Mouse (Mus musculus) kidney, adult 2 months (tissue): ENCODE measurements around the gene Adgrg1. TPM values are rescaled to one million over a fixed set of nuclear protein-coding genes. Genes with fewer than 3 reads are reported as not detected.
A peak's percentile ranks its signal among the peaks of the same experiment; 100 is the strongest.

ENCODE experiments used
- DNase-seq: peaks from one replicate; pipeline ENCODE4 v3.0.0; 2021
- H3K27ac ChIP-seq: fragments of 200-500 bp; 2 replicates; pipeline ENCODE4 v1.5.1; 2012; ENCODE audit warnings: low read depth, low read length, control low read depth, inconsistent platforms; ENCODE audit not compliant: insufficient read depth
- H3K27me3 ChIP-seq: fragments of 200-500 bp; replicated peaks from 2 replicates; pipeline ENCODE4 v1.6.1; 2012; ENCODE audit warnings: mild to moderate bottlenecking, moderate library complexity, low read length, inconsistent platforms; ENCODE audit not compliant: control insufficient read depth, insufficient read depth
- H3K36me3 ChIP-seq: fragments of 200-500 bp; 2 replicates; pipeline ENCODE4 v1.6.1; 2012; ENCODE audit warnings: mild to moderate bottlenecking, moderate library complexity, low read length, inconsistent platforms; ENCODE audit not compliant: control insufficient read depth, insufficient read depth
- H3K4me1 ChIP-seq: fragments of 200-500 bp; 2 replicates; pipeline ENCODE4 v1.6.1; 2011; ENCODE audit warnings: low read length; ENCODE audit not compliant: control insufficient read depth, insufficient read depth
- H3K4me3 ChIP-seq: fragments of 200-500 bp; 2 replicates; pipeline ENCODE4 v1.5.1; 2011; ENCODE audit warnings: mild to moderate bottlenecking, low read depth, low read length, control low read depth; ENCODE audit not compliant: insufficient read depth
- CTCF ChIP-seq: fragments of 200-500 bp; conservative IDR thresholded peaks from 2 replicates; pipeline ENCODE4 v1.5.1; 2011; ENCODE audit warnings: low read depth, mild to moderate bottlenecking, control low read depth, low read length, moderate library complexity, mixed read lengths; ENCODE audit not compliant: insufficient read depth, insufficient read length
- POLR2A ChIP-seq: fragments of 200-500 bp; IDR thresholded peaks from one replicate; pipeline ENCODE4 v1.6.1; 2011; ENCODE audit warnings: low read depth, low read length, control low read depth
- WGBS: fragments of 180-500 bp; shearing (Covaris S2); methylation state at CpG from one replicate; pipeline ENCODE4 v1.1.7; 2018; 5-methylcytosine and 5-hydroxymethylcytosine counted together
- polyA plus RNA-seq: library from polyadenylated mRNA; depleted of rRNA; stranded (reverse); fragments of >200 nt; gene quantifications from 2 replicates; pipeline ENCODE4 v1.2.3, GENCODE M21; 2012

Gene Adgrg1
- polyA plus RNA-seq, 1 experiment: 342 TPM

DNA sequence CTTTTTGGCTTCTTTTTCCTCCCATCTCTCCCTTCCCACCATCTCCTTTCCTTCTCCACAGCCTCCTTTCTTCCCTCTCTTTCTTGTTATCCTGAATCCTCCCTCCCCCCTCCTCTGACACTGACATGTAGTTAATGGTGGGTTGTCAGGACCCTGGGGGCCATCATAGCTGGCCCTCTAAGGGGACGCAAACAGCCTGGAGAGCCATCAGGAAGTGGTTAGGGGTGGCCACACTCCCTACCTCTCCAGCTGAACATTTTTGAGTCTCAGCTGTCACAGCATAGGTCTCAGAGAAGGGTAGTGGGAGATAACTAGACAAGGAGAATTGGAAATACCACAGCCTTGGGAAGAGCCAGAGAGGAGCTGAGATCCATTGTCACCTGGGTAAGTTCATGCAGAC lies 20.0 kb downstream of the Adgrg1 start:
- TF ChIP-seq POLR2A: no peak
- no peak for TF ChIP-seq CTCF
- DNase-seq: no peak
- Histone ChIP-seq H3K27ac (peak overlapping the region; percentile 49; the same call in 1 of the 2 replicates), H3K27me3 (no peaks in the 10 kb centered on the region), H3K4me3 (no peak overlapping the region), H3K4me1 (peaks cover 82% of the 10 kb centered on the region), H3K36me3 (no peaks in the 10 kb centered on the region)
- WGBS: 58% methylated on average over 1 of the region's 1 CpGs

DNA sequence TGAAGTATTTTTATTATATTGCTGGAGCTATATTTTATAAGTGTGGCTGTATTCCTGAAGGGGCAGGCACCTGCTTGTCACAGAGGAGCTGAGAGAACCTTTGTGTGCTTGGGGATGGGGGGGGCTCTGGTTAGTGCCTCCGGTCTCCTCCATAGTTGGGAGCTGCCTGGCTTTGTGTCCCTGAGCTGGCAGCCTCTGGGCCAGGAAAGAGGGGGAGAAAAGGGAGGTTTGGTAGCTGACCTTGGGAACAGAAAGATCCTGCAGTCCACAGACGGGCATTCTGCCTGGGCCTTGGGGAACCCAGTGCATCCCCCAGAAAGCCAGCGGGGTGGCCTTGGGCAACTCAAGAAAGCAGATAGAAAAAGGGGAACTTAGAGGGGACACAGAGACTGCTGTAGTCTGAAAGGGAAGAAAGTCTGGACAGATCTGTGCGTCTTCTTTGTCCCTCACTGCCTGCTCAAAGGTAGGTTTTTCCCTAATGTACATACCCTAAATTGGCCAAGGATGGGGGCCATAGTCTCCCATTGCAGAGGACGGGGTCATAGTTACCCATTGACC lies 20.9 kb downstream of the Adgrg1 start:
- WGBS: 39% methylated on average over 5 of the region's 5 CpGs
- Histone ChIP-seq H3K4me3 (no peak overlapping the region), H3K36me3 (no peaks in the 10 kb centered on the region), H3K4me1 (peaks cover 82% of the 10 kb centered on the region), H3K27me3 (no peaks in the 10 kb centered on the region), H3K27ac (peak overlapping the region; percentile 18; the same call in 1 of the 2 replicates)
- TF ChIP-seq POLR2A: no peak
- no peak for TF ChIP-seq CTCF
- no peak for DNase-seq

- no peak overlapping the region for H3K4me3 ChIP-seq
- H3K27ac ChIP-seq: peak overlapping the region; percentile 18; the same call in 1 of the 2 replicates
- 54% methylated on average over 12 of the region's 12 CpGs for WGBS
- no peak for DNase-seq
- H3K36me3 ChIP-seq: no peaks in the 10 kb centered on the region
- no peaks in the 10 kb centered on the region for H3K27me3 ChIP-seq
- TF ChIP-seq POLR2A (no peak), CTCF (no peak)
- H3K4me1 ChIP-seq: peaks cover 82% of the 10 kb centered on the region
Observed at GRCm38 (mm10) chr8:94996037-94996436, 21.5 kb downstream of the Adgrg1 start.

GRCm38 (mm10) chr8:94996899-94997856 lies 22.6 kb downstream of the Adgrg1 start:
- WGBS: 28% methylated on average over 6 of the region's 6 CpGs
- DNase-seq: peak; percentile 91
- Histone ChIP-seq H3K36me3 (no peaks in the 10 kb centered on the region), H3K27ac (peak overlapping the region; percentile 76), H3K27me3 (no peaks in the 10 kb centered on the region), H3K4me1 (peaks cover 75% of the 10 kb centered on the region), H3K4me3 (no peak overlapping the region)
- TF ChIP-seq CTCF: no peak
- TF ChIP-seq POLR2A: no peak

DNA sequence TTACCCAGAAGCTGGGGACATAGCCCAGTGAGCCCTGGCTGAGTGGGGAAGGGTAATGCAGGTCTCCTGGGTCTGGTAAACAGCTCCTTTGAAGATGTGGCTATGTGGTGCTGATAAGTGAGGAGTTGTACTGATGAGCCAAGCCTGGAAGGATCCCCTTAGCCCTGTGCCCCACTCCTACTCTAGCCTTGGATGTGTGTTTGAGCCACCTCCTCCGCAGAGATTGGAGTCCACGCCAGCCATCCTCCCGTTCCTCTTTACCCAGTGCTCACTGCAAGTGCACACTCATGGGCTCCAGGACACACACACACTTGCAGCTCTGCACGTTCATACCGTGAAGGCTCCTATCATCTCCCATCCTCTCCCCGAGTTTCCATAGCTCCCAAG lies 23.3 kb downstream of the Adgrg1 start:
- peaks cover 72% of the 10 kb centered on the region for H3K4me1 ChIP-seq
- no peak overlapping the region for H3K4me3 ChIP-seq
- 43% methylated on average over 6 of the region's 6 CpGs for WGBS
- H3K27me3 ChIP-seq: no peaks in the 10 kb centered on the region
- H3K27ac ChIP-seq: peak overlapping the region; percentile 76
- no peak for DNase-seq
- no peaks in the 10 kb centered on the region; the same call in 1 of the 2 replicates for H3K36me3 ChIP-seq
- TF ChIP-seq CTCF (no peak), POLR2A (no peak)

DNA sequence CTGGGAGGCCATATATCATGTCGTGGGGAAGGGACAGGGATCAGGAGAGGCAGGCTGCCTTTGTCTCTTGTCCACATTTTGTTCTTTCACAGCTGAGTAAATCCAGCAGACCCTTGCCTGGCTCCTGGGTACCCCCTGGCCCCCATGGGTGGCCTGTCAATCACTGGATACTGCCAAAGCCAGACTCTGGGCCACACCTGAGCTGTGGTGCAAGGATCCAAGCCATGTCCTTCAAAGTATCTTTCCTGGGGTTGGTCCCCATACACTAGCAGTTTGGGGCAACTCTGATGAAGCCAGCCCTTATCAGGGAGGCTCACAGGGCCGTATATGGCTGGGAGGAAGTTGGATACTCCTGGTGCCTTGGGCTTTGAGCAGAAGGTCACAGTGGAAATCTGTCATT lies 23.9 kb downstream of the Adgrg1 start:
- DNase-seq: no peak
- Histone ChIP-seq H3K27me3 (no peaks in the 10 kb centered on the region), H3K4me1 (peaks cover 66% of the 10 kb centered on the region), H3K27ac (peak overlapping the region; percentile 76), H3K36me3 (no peaks in the 10 kb centered on the region; the same call in 1 of the 2 replicates), H3K4me3 (no peak overlapping the region)
- TF ChIP-seq POLR2A (no peak), CTCF (no peak)
- WGBS: 24% methylated on average over 2 of the region's 2 CpGs

GRCm38 (mm10) chr8:94999004-94999403 lies 24.5 kb downstream of the Adgrg1 start:
- peak overlapping the region; percentile 76 for H3K27ac ChIP-seq
- DNase-seq: peak; percentile 77
- TF ChIP-seq POLR2A (no peak), CTCF (no peak)
- WGBS: 34% methylated on average over 6 of the region's 6 CpGs
- H3K27me3 ChIP-seq: no peaks in the 10 kb centered on the region
- peaks cover 61% of the 10 kb centered on the region for H3K4me1 ChIP-seq
- no peak overlapping the region for H3K4me3 ChIP-seq
- H3K36me3 ChIP-seq: peaks cover 2% of the 10 kb centered on the region; the same call in 1 of the 2 replicates
